Mouse (Mus musculus): ENCODE measurements at regions not wholly inside any gene's neighbourhood (a gene's known extent, or its start where the extent isn't known, plus 50 kb on each side); places are given as distances from the start of the nearest gene placed in this dataset.

DNA sequence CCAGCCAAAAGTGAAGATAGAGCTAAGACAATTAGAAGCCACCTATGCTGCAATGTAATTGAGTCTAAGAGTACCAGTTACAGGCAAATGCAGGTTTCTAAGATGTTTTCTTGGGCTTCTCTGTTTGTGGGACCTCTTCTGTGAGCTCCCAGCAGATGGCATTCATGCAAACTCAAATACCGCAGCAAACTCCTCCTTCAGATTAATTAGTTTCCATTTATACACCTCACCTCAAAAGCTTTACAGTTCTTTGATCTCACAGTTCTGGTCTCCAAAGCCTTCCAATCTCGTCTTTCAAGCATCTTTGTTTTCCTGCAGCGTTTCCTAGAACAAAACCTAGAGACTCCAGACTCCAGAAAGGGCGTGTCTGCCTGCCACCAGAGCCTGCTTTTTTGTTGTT, 340.6 kb upstream of the Myt1l start:
- DNase-seq (ENCODE audit: low read depth, low spot score): no peak

DNA sequence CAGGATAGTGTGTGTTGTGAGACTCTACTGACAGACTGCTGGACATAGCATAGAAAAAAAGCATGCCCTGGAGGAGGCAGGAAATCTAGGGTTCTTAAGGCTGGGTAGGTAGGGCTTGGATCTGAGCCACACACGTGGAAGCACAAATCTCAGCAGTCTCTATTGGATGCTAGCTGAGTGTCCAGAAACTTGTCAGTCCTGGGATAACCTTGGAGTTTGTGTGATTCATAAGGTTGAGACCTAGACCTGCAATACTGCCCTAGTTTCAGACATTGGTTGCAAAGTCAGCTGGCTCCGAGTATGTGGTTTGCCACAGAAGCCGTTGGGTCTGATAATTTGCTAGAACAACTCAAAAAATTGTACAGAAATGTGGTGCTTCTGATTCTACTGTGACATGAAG, 335.8 kb upstream of the Myt1l start:
- DNase-seq (ENCODE audit: low read depth, low spot score): no peak

GRCm38 (mm10) chr12:29211946-29212345, 316.2 kb upstream of the Myt1l start:
- no peak for DNase-seq (ENCODE audit: low read depth, low spot score)

DNA sequence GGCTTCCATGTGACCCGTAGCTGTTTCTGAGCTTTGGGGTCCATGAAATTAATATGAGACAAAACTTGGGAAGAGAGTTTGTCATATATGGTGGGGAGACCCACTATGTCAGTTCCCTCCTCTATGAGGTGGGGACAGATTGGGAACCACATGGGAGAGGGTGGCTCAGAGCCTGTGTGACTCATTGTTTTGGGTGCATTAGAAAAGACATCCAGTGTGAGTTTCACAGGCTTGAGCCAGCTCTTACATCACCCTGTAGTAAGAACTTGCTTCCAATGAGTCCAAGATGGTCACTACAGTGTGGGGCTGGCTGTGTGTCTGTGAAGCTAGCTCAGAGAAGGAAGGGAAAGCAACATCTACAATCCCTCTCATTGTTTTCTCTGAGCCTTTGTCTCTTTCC, 314.6 kb upstream of the Myt1l start:
- no peak for DNase-seq (ENCODE audit: low read depth, low spot score)

- DNase-seq (ENCODE audit: low read depth, low spot score): no peak
Observed at GRCm38 (mm10) chr12:29222099-29222498, 306.1 kb upstream of the Myt1l start.

DNA sequence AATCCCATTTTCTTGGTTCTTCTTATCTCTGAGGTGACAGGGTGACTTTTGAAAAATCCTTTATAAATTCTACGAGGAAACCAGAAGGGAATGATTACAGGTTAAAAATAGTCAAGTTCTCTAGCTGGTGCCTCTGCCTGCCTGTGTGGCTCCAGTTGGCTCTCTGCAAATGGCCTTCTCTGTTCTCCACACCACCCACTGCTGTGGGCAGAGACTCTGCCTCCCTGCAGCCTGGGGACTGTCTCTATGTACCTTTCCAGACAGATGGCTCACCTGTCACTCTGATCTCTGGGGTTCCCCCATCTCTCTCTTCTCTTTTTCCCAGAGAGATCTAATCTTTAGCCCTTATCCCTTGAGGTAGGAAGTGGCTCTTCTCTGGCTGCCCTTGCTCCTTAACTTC, 302.2 kb upstream of the Myt1l start:
- DNase-seq (ENCODE audit: low read depth, low spot score): no peak

DNA sequence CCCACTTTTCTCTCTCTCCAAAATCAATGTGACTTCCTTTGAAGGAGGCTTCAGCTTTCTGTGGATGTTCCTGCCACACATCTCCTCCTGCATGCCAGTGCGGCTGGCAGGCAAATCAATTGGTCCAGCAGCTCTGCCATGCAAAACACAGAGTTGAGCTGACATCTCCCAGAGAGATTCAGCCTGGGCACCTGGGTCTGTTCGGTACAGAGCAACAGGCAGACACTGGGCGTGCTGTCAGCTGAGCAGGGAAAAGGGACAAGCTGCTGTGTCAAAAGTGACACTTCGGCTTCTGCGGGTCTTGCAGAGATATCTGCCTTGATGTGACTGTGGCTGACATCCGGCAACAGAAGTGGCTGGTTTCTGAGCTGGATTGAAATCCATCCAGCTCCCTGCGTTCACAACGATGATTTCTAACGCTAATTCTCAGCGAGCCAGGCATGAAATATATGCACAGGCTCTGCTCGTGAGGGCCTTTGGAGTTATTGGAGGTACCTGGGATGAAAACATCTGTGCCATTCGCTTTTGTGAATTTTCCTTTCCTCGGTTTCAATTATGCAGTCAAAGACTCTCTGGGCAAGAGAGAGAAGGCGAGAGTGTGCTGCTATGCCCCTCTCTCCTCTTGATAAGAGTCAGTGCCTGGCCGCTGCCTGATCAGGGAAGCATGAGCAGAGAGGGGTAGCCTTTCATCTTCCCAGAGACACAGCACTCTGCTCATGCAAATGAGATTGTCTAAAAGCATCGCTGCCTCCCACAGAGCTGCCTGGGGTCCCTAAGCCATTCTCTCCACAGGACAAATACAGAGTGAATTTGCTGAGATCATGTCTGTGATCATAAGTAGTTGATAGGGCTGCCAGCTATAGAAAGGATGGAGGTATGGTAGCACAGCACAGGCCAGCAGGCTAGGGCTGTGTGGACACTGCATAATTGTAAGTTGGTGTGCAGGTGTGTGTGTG, 295.4 kb upstream of the Myt1l start:
- no peak for DNase-seq (ENCODE audit: low read depth, low spot score)

- DNase-seq (ENCODE audit: low read depth, low spot score): no peak
Observed at GRCm38 (mm10) chr12:29236496-29236895, 291.7 kb upstream of the Myt1l start.

- no peak for DNase-seq (ENCODE audit: low read depth, low spot score)
Observed at GRCm38 (mm10) chr12:29237516-29237915, 290.7 kb upstream of the Myt1l start.

- no peak for DNase-seq (ENCODE audit: low read depth, low spot score)
Observed at GRCm38 (mm10) chr12:29239482-29239881, 288.7 kb upstream of the Myt1l start.

- no peak for DNase-seq (ENCODE audit: low read depth, low spot score)
Observed at GRCm38 (mm10) chr12:29239975-29240374, 288.2 kb upstream of the Myt1l start.

DNA sequence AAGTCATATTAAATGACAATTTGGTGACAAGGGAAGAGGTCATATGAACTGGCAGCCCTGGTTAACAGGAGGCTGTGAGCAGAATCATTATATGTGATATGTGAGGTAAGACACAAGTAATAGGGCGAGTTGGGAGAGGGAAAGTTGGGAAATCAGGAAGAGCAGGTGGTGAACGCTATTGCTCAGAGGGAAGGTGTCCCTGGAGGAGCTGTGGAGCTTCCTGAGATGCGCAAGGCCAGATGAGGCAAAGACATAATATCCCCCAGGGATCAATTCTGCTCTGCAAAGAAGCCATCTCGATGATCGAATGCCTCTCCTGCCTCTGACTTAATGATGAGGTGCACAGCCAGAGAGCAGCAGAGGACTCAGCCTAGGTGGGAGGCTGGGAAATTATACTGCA, 285.1 kb upstream of the Myt1l start:
- no peak for DNase-seq (ENCODE audit: low read depth, low spot score)

- DNase-seq (ENCODE audit: low read depth, low spot score): no peak
Observed at GRCm38 (mm10) chr12:29246041-29246440, 282.1 kb upstream of the Myt1l start.

DNA sequence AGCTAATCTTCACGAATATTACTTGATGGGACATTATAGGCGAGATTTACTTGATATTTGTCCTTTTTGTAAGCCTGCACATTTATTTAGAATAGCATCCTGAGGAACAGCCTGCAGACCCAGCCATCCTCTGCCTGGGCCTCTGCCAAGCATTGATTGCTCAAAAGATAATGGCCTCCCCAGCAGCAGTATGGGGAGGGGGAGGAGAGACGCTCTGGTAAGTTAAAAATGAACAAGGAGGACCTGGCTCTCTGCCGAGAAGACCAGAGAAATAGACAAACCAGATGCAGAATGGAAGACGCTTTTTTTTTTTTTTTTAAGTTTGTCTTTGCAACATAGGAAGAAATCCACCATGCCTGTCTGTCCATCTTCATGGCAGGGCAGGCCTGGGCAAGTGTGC, 280.8 kb upstream of the Myt1l start:
- no peak for DNase-seq (ENCODE audit: low read depth, low spot score)

GRCm38 (mm10) chr12:29248459-29248858, 279.7 kb upstream of the Myt1l start:
- peak; percentile 40 for DNase-seq (ENCODE audit: low read depth, low spot score)

DNA sequence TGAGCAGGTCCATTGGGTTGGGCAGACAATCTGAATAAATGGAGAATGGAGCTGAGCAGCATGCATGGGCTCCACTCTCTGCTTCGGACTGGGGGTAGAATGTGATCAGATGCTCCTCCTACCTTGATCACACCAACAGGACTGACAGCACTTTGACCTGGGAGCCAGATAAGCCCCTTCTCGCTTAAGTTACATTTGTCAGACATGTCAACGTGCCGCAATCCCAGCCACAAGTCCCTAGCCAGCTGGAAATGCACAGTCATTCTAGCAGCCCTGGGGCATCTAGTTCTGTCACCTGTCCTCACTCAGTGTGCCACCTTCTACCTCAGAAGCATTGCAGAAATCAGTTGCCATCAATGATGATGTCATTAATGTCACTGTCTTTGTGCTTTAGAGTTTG, 272.1 kb upstream of the Myt1l start:
- no peak for DNase-seq (ENCODE audit: low read depth, low spot score)

DNA sequence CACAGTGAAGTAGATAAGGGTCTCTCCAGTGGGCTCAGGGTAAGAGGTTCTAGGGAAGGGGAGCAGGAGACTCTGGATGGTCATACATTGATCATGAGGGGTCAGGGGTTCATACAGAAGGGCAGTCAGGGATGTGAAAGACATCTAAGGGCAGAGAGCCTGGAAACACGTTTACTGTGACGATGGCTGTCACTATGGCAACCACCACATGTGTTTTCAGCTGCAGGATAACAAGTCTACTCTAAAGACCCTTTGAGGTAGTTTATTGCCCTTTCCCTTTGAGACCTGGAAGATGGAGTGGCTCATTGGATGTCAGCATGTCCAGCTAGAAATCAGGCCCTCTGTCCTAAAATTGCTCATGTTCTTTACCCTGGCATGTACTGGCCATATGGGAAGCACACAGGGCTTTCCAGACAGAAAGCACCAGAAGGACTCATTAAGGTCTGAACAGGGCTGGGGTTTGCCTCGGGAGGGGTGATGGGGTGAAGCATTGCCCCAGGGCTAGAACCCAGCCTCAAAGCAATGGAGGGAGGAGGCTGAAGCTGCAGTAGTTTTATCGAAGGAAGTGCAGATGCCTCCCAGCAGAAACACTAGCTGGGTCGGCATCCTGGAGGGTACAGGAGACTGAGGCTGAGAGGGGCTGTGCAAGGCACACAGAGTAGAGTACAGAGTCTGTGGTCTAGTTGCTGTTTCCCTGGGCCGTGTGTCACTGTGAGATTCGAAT, 271.0 kb upstream of the Myt1l start:
- no peak for DNase-seq (ENCODE audit: low read depth, low spot score)

- no peak for DNase-seq (ENCODE audit: low read depth, low spot score)
Observed at GRCm38 (mm10) chr12:29257735-29258547, 270.2 kb upstream of the Myt1l start.

DNA sequence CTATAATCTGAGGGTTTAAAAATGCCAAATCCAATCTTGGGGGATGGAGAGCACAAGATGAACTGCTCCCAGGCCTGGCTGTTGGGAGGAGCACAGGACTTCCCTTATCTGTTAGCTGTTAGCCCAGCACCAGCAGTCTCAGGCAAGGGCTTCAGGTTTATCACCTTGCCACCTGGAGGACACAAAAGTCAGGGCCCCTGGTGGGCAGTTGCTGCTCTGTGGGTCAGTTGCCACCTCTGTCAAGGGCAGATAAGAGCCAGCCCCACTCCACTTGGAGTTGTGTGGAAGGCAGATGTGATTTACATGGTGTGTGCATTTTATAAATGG, 269.7 kb upstream of the Myt1l start:
- DNase-seq (ENCODE audit: low read depth, low spot score): no peak

DNA sequence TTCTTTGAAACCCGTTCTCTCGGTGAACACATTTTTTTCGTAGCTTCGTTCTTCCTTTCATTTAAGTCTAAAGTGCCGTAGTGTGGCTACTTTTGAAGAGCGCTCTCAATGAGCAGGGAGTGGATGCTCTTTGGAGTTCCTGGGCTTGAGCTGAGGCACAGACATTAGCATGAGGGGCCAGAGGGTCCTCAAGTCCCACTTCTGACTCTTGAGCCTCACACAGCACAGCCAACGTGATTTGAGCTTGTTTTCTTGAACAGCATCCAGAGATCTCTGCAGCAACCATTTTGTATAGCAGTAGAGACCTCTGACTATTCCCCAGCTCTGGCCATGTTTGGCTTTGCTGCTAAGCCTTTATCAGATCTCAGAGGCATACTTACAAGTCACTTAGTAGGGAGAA, 269.2 kb upstream of the Myt1l start:
- DNase-seq (ENCODE audit: low read depth, low spot score): no peak

GRCm38 (mm10) chr12:29274166-29274565, 254.0 kb upstream of the Myt1l start:
- no peak for DNase-seq (ENCODE audit: low read depth, low spot score)

GRCm38 (mm10) chr12:29275676-29276075, 252.5 kb upstream of the Myt1l start:
- DNase-seq (ENCODE audit: low read depth, low spot score): no peak

Data from ES-CJ7 (cell line).